Mouse (Mus musculus): ENCODE data around the gene Phyhd1.

Phyhd1 gene

GRCm38 (mm10) chr2:30285416-30286181 is 19.6 kb downstream of the Phyhd1 start:
- DNase-seq, result peak; percentile 32

- peak; percentile 98 for DNase-seq
These were observed 20.4 kb downstream of the Phyhd1 start, which contains the start of the genes Dolk and Nup188 for GRCm38 (mm10) chr2:30286192-30287026. Gene Dolk, minus strand, starts transcription at chr2:30286334. Gene Nup188, plus strand, starts transcription at chr2:30286397.

GRCm38 (mm10) chr2:30287027-30287373 is 21.0 kb downstream of the Phyhd1 start:
- peak; percentile 26 for DNase-seq

GRCm38 (mm10) chr2:30299525-30299924 is 33.5 kb downstream of the Phyhd1 start:
- no peak for DNase-seq

GRCm38 (mm10) chr2:30299966-30300365 is 34.0 kb downstream of the Phyhd1 start:
- no peak for DNase-seq

- DNase-seq, result no peak
These were observed 40.1 kb downstream of the Phyhd1 start for GRCm38 (mm10) chr2:30306087-30306486.

GRCm38 (mm10) chr2:30309351-30309750 is 43.3 kb downstream of the Phyhd1 start:
- DNase-seq, result no peak

GRCm38 (mm10) chr2:30311481-30311880 is 45.5 kb downstream of the Phyhd1 start:
- DNase-seq, result no peak

GRCm38 (mm10) chr2:30316136-30316535 is 50.1 kb downstream of the Phyhd1 start:
- DNase-seq, result no peak

GRCm38 (mm10) chr2:30316955-30317354 is 51.0 kb downstream of the Phyhd1 start:
- DNase-seq, result no peak

- DNase-seq, result no peak
These were observed 53.3 kb downstream of the Phyhd1 start for GRCm38 (mm10) chr2:30319260-30319659.

GRCm38 (mm10) chr2:30323111-30323510 is 57.1 kb downstream of the Phyhd1 start:
- no peak for DNase-seq

- no peak for DNase-seq
These were observed 59.3 kb downstream of the Phyhd1 start for GRCm38 (mm10) chr2:30325296-30325695.

- DNase-seq, result no peak
These were observed 61.3 kb downstream of the Phyhd1 start for GRCm38 (mm10) chr2:30327276-30327675.

- DNase-seq, result no peak
These were observed 62.8 kb downstream of the Phyhd1 start for GRCm38 (mm10) chr2:30328791-30329190.

All from right cerebral cortex, postnatal 4 days (tissue).